Mouse (Mus musculus): ENCODE results near the gene Ebf3. TPM values are rescaled to one million over a fixed set of nuclear protein-coding genes. Genes with fewer than 3 reads are reported as not detected.

The Ebf3 gene
- polyA plus RNA-seq, 1 experiment = 1.9 TPM

DNA sequence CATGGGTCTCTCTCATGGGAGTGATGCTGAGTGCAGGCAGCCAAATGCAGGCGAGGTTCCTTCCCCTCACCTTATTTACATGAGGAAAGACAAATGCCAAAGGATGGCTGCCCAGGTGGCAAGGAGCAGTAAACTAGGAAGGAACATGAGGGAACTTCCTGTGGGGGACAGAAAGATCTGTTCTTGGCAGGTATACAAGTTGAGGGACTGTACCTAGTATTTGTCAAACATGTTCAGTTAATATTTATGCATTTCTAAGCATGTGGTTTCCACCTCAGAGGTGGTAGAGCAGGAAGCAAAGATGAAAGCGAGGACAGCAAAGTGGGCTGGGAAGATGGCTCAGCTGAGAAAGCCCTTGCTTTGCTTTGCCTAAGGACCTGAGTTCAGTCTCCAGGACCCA, 159.6 kb downstream of the Ebf3 start:
- H3K27me3 ChIP-seq (replicated peaks; ENCODE audit: control insufficient read depth, insufficient read depth, low read length) = no peaks in the 10 kb centered on the region
- TF ChIP-seq POLR2A (IDR thresholded peaks at IDR 0.05; ENCODE audit: low read depth, low read length) (no peak), CTCF (conservative IDR thresholded peaks at IDR 0.05; ENCODE audit: insufficient read depth, insufficient read length, low read depth, low read length) (no peak)
- no peak for DNase-seq
- no peak overlapping the region for H3K4me3 ChIP-seq (ENCODE audit: insufficient read depth, low read depth, low read length)
- H3K27ac ChIP-seq (ENCODE audit: insufficient read depth, low read depth, low read length) = no peak overlapping the region
- 68% methylated on average over 2 of the region's 2 CpGs for WGBS
- no peaks in the 10 kb centered on the region for H3K36me3 ChIP-seq (ENCODE audit: control insufficient read depth, insufficient read depth, low read length)
- H3K4me1 ChIP-seq (ENCODE audit: control insufficient read depth, insufficient read depth, low read length) = no peaks in the 10 kb centered on the region

DNA sequence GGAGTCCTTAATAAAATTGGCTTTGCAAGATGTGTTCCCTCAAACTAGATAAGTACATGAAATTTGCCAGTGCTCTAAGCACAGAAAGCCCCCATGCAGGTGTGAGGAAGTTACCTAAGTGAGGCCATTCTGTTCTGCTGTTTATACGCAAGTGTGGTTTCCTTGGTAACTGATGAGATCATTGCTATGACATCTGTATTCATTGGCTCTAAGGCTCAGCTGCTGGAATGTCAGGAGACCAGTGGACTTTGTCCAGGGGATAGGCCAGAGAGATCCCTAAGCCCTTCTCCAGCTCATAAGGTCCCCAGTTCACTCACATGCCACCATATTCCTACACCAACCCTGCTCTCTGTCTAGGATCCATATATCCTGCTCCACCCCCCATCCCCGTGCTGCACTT, 162.4 kb downstream of the Ebf3 start:
- H3K36me3 ChIP-seq (ENCODE audit: control insufficient read depth, insufficient read depth, low read length) = no peaks in the 10 kb centered on the region
- no peaks in the 10 kb centered on the region for H3K27me3 ChIP-seq (replicated peaks; ENCODE audit: control insufficient read depth, insufficient read depth, low read length)
- H3K4me1 ChIP-seq (ENCODE audit: control insufficient read depth, insufficient read depth, low read length) = no peaks in the 10 kb centered on the region
- 88% methylated on average over 2 of the region's 2 CpGs for WGBS
- TF ChIP-seq CTCF (conservative IDR thresholded peaks at IDR 0.05; ENCODE audit: insufficient read depth, insufficient read length, low read depth, low read length) = no peak
- TF ChIP-seq POLR2A (IDR thresholded peaks at IDR 0.05; ENCODE audit: low read depth, low read length) = no peak
- H3K4me3 ChIP-seq (ENCODE audit: insufficient read depth, low read depth, low read length) = no peak overlapping the region
- no peak for DNase-seq
- no peak overlapping the region for H3K27ac ChIP-seq (ENCODE audit: insufficient read depth, low read depth, low read length)

DNA sequence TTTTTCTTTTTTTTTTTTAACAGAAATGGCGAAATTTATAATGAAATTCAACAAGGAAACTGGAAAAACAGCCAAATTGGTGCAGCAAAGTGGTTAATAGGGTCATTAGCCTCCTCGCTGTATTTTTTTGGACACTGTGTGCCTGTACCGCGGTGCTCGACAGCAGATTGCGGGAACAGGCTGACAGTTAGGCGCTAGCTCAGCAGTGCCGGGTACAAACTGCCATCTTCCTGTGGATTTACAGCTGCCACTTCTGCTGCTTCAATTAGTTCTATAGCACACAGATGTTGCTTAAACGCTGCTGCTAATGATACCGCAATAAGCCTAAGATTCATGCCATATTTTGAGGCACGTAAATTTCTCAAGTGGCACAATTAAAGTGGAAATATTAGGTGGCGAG, 167.1 kb downstream of the Ebf3 start:
- TF ChIP-seq CTCF (conservative IDR thresholded peaks at IDR 0.05; ENCODE audit: insufficient read depth, insufficient read length, low read depth, low read length) (no peak), POLR2A (IDR thresholded peaks at IDR 0.05; ENCODE audit: low read depth, low read length) (no peak)
- no peak for DNase-seq
- Histone ChIP-seq H3K4me3 (ENCODE audit: insufficient read depth, low read depth, low read length) (no peak overlapping the region), H3K27ac (ENCODE audit: insufficient read depth, low read depth, low read length) (no peak overlapping the region), H3K36me3 (ENCODE audit: control insufficient read depth, insufficient read depth, low read length) (no peaks in the 10 kb centered on the region), H3K27me3 (replicated peaks; ENCODE audit: control insufficient read depth, insufficient read depth, low read length) (no peaks in the 10 kb centered on the region), H3K4me1 (ENCODE audit: control insufficient read depth, insufficient read depth, low read length) (no peaks in the 10 kb centered on the region)
- 71% methylated on average over 12 of the region's 12 CpGs for WGBS

Other genes with a start within 250 kb of the Ebf3 start
- 6.5 and 7.1 TPM in 2 replicates for gene 9430038I01Rik, start 96.3 kb upstream of the Ebf3 start, polyA plus RNA-seq (2012; rRNA removed)
- 91.3 and 101 TPM in 2 replicates for gene Glrx3, start 123.2 kb upstream of the Ebf3 start, polyA plus RNA-seq (2012; rRNA removed)